Mouse (Mus musculus) erythroid progenitor cell, adult 5-6 weeks (primary cell): Measurements from ENCODE around the gene Hormad1. TPM values are rescaled to one million over a fixed set of nuclear protein-coding genes. Genes with fewer than 3 reads are reported as not detected.

Source experiments
- ATAC-seq: replicated peaks from 2 replicates; pipeline ENCODE4 v1.8.0; 2016; ENCODE audit warnings: moderate number of reproducible peaks, mild to moderate bottlenecking, moderate TSS enrichment, inconsistent platforms; ENCODE audit not compliant: poor library complexity, low FRiP score, severe bottlenecking
- total RNA-seq, 2 experiments: library from RNA; stranded (forward) in 1 of 2; stranded (reverse) in 1 of 2; fragments of 150-400 nt in 1 of 2; fragments of 186-747, 209-891 nt in 1 of 2; gene quantifications; 2 replicates each; pipeline versions ENCODE4 v1.2.3 to v1.2.4; 2015 to 2017; ENCODE audit warnings: low replicate concordance in 2 of 2

The Hormad1 gene
- total RNA-seq, 2 experiments from 2014 or later = not detected

- no peak for ATAC-seq
Measured at GRCm38 (mm10) chr3:95631304-95631703, 71.8 kb downstream of the Hormad1 start.

- 0 out of 2 replicates have a peak, but pooled peaks have one; percentile 47 for ATAC-seq
Measured at GRCm38 (mm10) chr3:95632648-95633588, 73.4 kb downstream of the Hormad1 start.

GRCm38 (mm10) chr3:95635636-95636035 is 76.2 kb downstream of the Hormad1 start:
- no peak for ATAC-seq

GRCm38 (mm10) chr3:95636072-95636471 is 76.6 kb downstream of the Hormad1 start:
- no peak for ATAC-seq

Other genes with a start within 250 kb of the Hormad1 start
- gene Cers2, start 244.9 kb upstream of the Hormad1 start, total RNA-seq (2015; ENCODE audit: low replicate concordance) = 72.1 and 81.3 TPM in 2 replicates
- 35.4 and 49.5 TPM in 2 replicates for gene Cers2, start 244.9 kb upstream of the Hormad1 start, total RNA-seq (2017; ENCODE audit: low replicate concordance)
- gene Setdb1, start 202.5 kb upstream of the Hormad1 start, total RNA-seq (2015; ENCODE audit: low replicate concordance) = 7.1 and 7.2 TPM in 2 replicates
- 7.4 and 18.1 TPM in 2 replicates for gene Setdb1, start 202.5 kb upstream of the Hormad1 start, total RNA-seq (2017; ENCODE audit: low replicate concordance)
- not detected in 2 replicates for gene 4930558C23Rik, start 156.8 kb upstream of the Hormad1 start, total RNA-seq (2015; ENCODE audit: low replicate concordance)
- gene 4930558C23Rik, start 156.8 kb upstream of the Hormad1 start, total RNA-seq (2017; ENCODE audit: low replicate concordance) = not detected in 2 replicates
- 57.7 and 75.9 TPM in 2 replicates for gene Arnt, start 125.3 kb upstream of the Hormad1 start, total RNA-seq (2015; ENCODE audit: low replicate concordance)
- gene Arnt, start 125.3 kb upstream of the Hormad1 start, total RNA-seq (2017; ENCODE audit: low replicate concordance) = 53.8 and 74.5 TPM in 2 replicates
- 3.4 TPM in 1 of 2 replicates, not detected in the other for gene Ctsk, start 60.4 kb upstream of the Hormad1 start, total RNA-seq (2015; ENCODE audit: low replicate concordance)
- not detected in 2 replicates for gene Ctsk, start 60.4 kb upstream of the Hormad1 start, total RNA-seq (2017; ENCODE audit: low replicate concordance)
- gene Ctss, start 32.9 kb upstream of the Hormad1 start, total RNA-seq (2015; ENCODE audit: low replicate concordance) = 97.3 and 108 TPM in 2 replicates
- gene Ctss, start 32.9 kb upstream of the Hormad1 start, total RNA-seq (2017; ENCODE audit: low replicate concordance) = 104 and 120 TPM in 2 replicates
- 73.2 and 104 TPM in 2 replicates for gene Golph3l, start 29.3 kb downstream of the Hormad1 start, total RNA-seq (2015; ENCODE audit: low replicate concordance)
- 66.4 and 93.1 TPM in 2 replicates for gene Golph3l, start 29.3 kb downstream of the Hormad1 start, total RNA-seq (2017; ENCODE audit: low replicate concordance)
- gene Ensa, start 65.3 kb downstream of the Hormad1 start, total RNA-seq (2015; ENCODE audit: low replicate concordance) = 65.4 and 75.3 TPM in 2 replicates
- gene Ensa, start 65.3 kb downstream of the Hormad1 start, total RNA-seq (2017; ENCODE audit: low replicate concordance) = 117 and 119 TPM in 2 replicates
- gene Mcl1, start 99.1 kb downstream of the Hormad1 start, total RNA-seq (2015; ENCODE audit: low replicate concordance) = 161 and 212 TPM in 2 replicates
- 104 and 138 TPM in 2 replicates for gene Mcl1, start 99.1 kb downstream of the Hormad1 start, total RNA-seq (2017; ENCODE audit: low replicate concordance)
- gene Adamtsl4, start 128.2 kb downstream of the Hormad1 start, total RNA-seq (2015; ENCODE audit: low replicate concordance) = 0.84 TPM in 1 of 2 replicates, not detected in the other
- gene Adamtsl4, start 128.2 kb downstream of the Hormad1 start, total RNA-seq (2017; ENCODE audit: low replicate concordance) = 0.39 and 1.2 TPM in 2 replicates
- gene Ecm1, start 179.9 kb downstream of the Hormad1 start, total RNA-seq (2015; ENCODE audit: low replicate concordance) = 6.5 TPM in 1 of 2 replicates, not detected in the other
- gene Ecm1, start 179.9 kb downstream of the Hormad1 start, total RNA-seq (2017; ENCODE audit: low replicate concordance) = not detected in 2 replicates
- 0.84 and 15.9 TPM in 2 replicates for gene Tars2, start 200.5 kb downstream of the Hormad1 start, total RNA-seq (2015; ENCODE audit: low replicate concordance)
- 8.0 and 20.9 TPM in 2 replicates for gene Tars2, start 200.5 kb downstream of the Hormad1 start, total RNA-seq (2017; ENCODE audit: low replicate concordance)